Mouse (Mus musculus) left cerebral cortex, adult 6 months (tissue): Measurements from ENCODE around the gene Crx. TPM values are rescaled to one million over a fixed set of nuclear protein-coding genes. Genes with fewer than 3 reads are reported as not detected.

Experiments used
- long read RNA-seq, 2 experiments: library from polyadenylated mRNA; unstranded; transcript quantifications; one replicate each; pipeline ENCODE4 v2.0.0; 2019 to 2020
- polyA plus RNA-seq: library from polyadenylated mRNA; unstranded; fragments of <200 nt; fragmentation: Nextera tagmentation; gene quantifications from 2 replicates; pipeline ENCODE4 v1.2.3, GENCODE M21; 2021

Gene Crx
- polyA plus RNA-seq: not detected in 2 replicates
- long read RNA-seq, experiment 1: 0 reads
- long read RNA-seq, experiment 2: 0 reads

GRCm38 (mm10) chr7:15879756-15880155 is at the start of gene Crx:
Gene Crx (minus strand): TSS chr7:15879968.

GRCm38 (mm10) chr7:15922220-15922773 is 42.5 kb upstream of the Crx start, which contains the start of gene Selenow:
Gene Selenow (minus strand): TSS chr7:15922402.

GRCm38 (mm10) chr7:15882317-15882716 is 2.5 kb upstream of the Crx start, which contains the start of gene Crxos:
Gene Crxos (plus strand): TSS chr7:15882617.

GRCm38 (mm10) chr7:15839578-15839977 is 40.2 kb downstream of the Crx start, which contains the start of gene Obox6:
Gene Obox6 (minus strand): TSS chr7:15839678.

Other genes with a start within 250 kb of the Crx start
- gene Obox3, start 240.1 kb downstream of the Crx start, polyA plus RNA-seq: not detected in 2 replicates
- gene Obox5, start 129.8 kb downstream of the Crx start, polyA plus RNA-seq: not detected in 2 replicates
- not detected in 2 replicates for gene Obox6, start 40.3 kb downstream of the Crx start, polyA plus RNA-seq
- not detected in 2 replicates for gene Crxos, start 2.6 kb upstream of the Crx start, polyA plus RNA-seq
- gene Selenow, start 42.4 kb upstream of the Crx start, polyA plus RNA-seq: 2,345 and 3,530 TPM in 2 replicates
- 131 and 208 TPM in 2 replicates for gene Nop53, start 66.1 kb upstream of the Crx start, polyA plus RNA-seq
- gene Ehd2, start 87.6 kb upstream of the Crx start, polyA plus RNA-seq: 1.3 and 3.1 TPM in 2 replicates
- 2.7 and 6.4 TPM in 2 replicates for gene Bicra, start 168.0 kb upstream of the Crx start, polyA plus RNA-seq
- gene Zfp541, start 181.8 kb upstream of the Crx start, polyA plus RNA-seq: 0.05 and 0.06 TPM in 2 replicates
- 309 and 471 TPM in 2 replicates for gene Napa, start 218.5 kb upstream of the Crx start, polyA plus RNA-seq
- 20.3 and 28.5 TPM in 2 replicates for gene Kptn, start 239.9 kb upstream of the Crx start, polyA plus RNA-seq
- gene Slc8a2, start 249.9 kb upstream of the Crx start, polyA plus RNA-seq: 21.2 and 22.4 TPM in 2 replicates